Mouse (Mus musculus) kidney, embryonic 14.5 days (tissue): ENCODE data around the gene Olfr692. TPM values are rescaled to one million over a fixed set of nuclear protein-coding genes. Genes with fewer than 3 reads are reported as not detected.

Experiments used
- ATAC-seq: fragments of 200-750 bp; cut with Nextera tagmentation; 2 replicates; pipeline ENCODE4 v1.8.0; 2017; ENCODE audit warnings: moderate number of reproducible peaks, mild to moderate bottlenecking, moderate TSS enrichment, moderate library complexity; ENCODE audit not compliant: low FRiP score, low TSS enrichment
- H3K27ac ChIP-seq: fragments of 300-500 bp; sonication (generic); 2 replicates; pipeline ENCODE4 v1.5.1; 2014; ENCODE audit warnings: low read depth, mild to moderate bottlenecking, low read length, moderate library complexity, mixed read lengths
- H3K27me3 ChIP-seq: fragments of 300-500 bp; sonication (generic); 2 replicates; pipeline ENCODE4 v1.6.1; 2014; ENCODE audit warnings: mild to moderate bottlenecking, low read length; ENCODE audit not compliant: control insufficient read depth, insufficient read depth
- H3K36me3 ChIP-seq: fragments of 300-500 bp; sonication (generic); 2 replicates; pipeline ENCODE4 v1.6.1; 2014; ENCODE audit warnings: low read length, mixed read lengths; ENCODE audit not compliant: control insufficient read depth, insufficient read depth
- H3K4me1 ChIP-seq: fragments of 300-500 bp; sonication (generic); 2 replicates; pipeline ENCODE4 v1.6.1; 2014; ENCODE audit warnings: low read length, mixed read lengths; ENCODE audit not compliant: control insufficient read depth, insufficient read depth
- H3K4me2 ChIP-seq: fragments of 300-500 bp; sonication (generic); replicated peaks from 2 replicates; pipeline ENCODE4 v1.6.1; 2014; ENCODE audit warnings: low read depth, mild to moderate bottlenecking, low read length
- H3K4me3 ChIP-seq: fragments of 300-500 bp; sonication (generic); 2 replicates; pipeline ENCODE4 v1.5.1; 2014; ENCODE audit warnings: mild to moderate bottlenecking, low read length
- H3K9ac ChIP-seq: fragments of 300-500 bp; sonication (generic); 2 replicates; pipeline ENCODE4 v1.6.1; 2014; ENCODE audit warnings: low read depth, mild to moderate bottlenecking, low read length, moderate library complexity
- H3K9me3 ChIP-seq: fragments of 300-500 bp; sonication (generic); 2 replicates; pipeline ENCODE4 v1.6.1; 2016; ENCODE audit warnings: low read length; ENCODE audit not compliant: control insufficient read depth
- WGBS: fragments of 180-500 bp; shearing (Covaris S2); extraction: QIAGEN DNeasy Blood & Tissue Kit; methylation state at CpG from one replicate; pipeline ENCODE4 v1.1.7; 2014; 5-methylcytosine and 5-hydroxymethylcytosine counted together
- polyA plus RNA-seq: library from polyadenylated mRNA; unstranded; fragments of >200 nt; fragmentation: Nextera tagmentation; extraction: Ambion mirVana; gene quantifications from 2 replicates; pipeline ENCODE4 v1.2.1, GENCODE M21; 2014

The Olfr692 gene
- polyA plus RNA-seq, 1 experiment from 2014 or later = not detected

- 93% methylated on average over 4 of the region's 4 CpGs for WGBS
- Histone ChIP-seq H3K36me3 (peaks cover 7% of the 10 kb centered on the region; the same call in 1 of the 2 replicates), H3K4me1 (no peaks in the 10 kb centered on the region), H3K27ac (no peak overlapping the region), H3K4me3 (no peak overlapping the region), H3K9me3 (no peaks in the 10 kb centered on the region), H3K27me3 (no peaks in the 10 kb centered on the region), H3K4me2 (no peak overlapping the region), H3K9ac (no peak overlapping the region)
- no peak for ATAC-seq
Observed at GRCm38 (mm10) chr7:105368521-105368920, 491 bp downstream of the Olfr692 start.

GRCm38 (mm10) chr7:105372912-105373311 lies 4.9 kb downstream of the Olfr692 start:
- 81% methylated on average over 1 of the region's 1 CpGs for WGBS
- Histone ChIP-seq H3K4me3 (no peak overlapping the region), H3K36me3 (peaks cover 26% of the 10 kb centered on the region), H3K4me1 (no peaks in the 10 kb centered on the region), H3K9me3 (no peaks in the 10 kb centered on the region), H3K9ac (no peak overlapping the region), H3K4me2 (no peak overlapping the region), H3K27me3 (no peaks in the 10 kb centered on the region), H3K27ac (no peak overlapping the region)
- no peak for ATAC-seq

GRCm38 (mm10) chr7:105373509-105373908 lies 5.5 kb downstream of the Olfr692 start:
- 95% methylated on average over 4 of the region's 4 CpGs for WGBS
- no peak for ATAC-seq
- peaks cover 32% of the 10 kb centered on the region for H3K36me3 ChIP-seq

GRCm38 (mm10) chr7:105373976-105374375 lies 5.9 kb downstream of the Olfr692 start:
- Histone ChIP-seq H3K9ac (no peak overlapping the region), H3K9me3 (no peaks in the 10 kb centered on the region), H3K4me1 (no peaks in the 10 kb centered on the region), H3K27ac (no peak overlapping the region), H3K4me3 (no peak overlapping the region), H3K36me3 (peaks cover 36% of the 10 kb centered on the region), H3K4me2 (no peak overlapping the region), H3K27me3 (no peaks in the 10 kb centered on the region)
- no peak for ATAC-seq
- 95% methylated on average over 3 of the region's 3 CpGs for WGBS

More at GRCm38 (mm10) chr7:105373509-105373908, 5.5 kb downstream of the Olfr692 start:
- H3K4me3 ChIP-seq = no peak overlapping the region
- H3K27ac ChIP-seq = no peak overlapping the region
- H3K9ac ChIP-seq = no peak overlapping the region
- H3K27me3 ChIP-seq = no peaks in the 10 kb centered on the region
- H3K9me3 ChIP-seq = no peaks in the 10 kb centered on the region
- H3K4me1 ChIP-seq = no peaks in the 10 kb centered on the region
- H3K4me2 ChIP-seq = no peak overlapping the region

- Histone ChIP-seq H3K9ac (no peak within 1 kb of the TSS), H3K4me1 (no peaks in the 10 kb centered on the region), H3K27ac (no peak within 1 kb of the TSS), H3K36me3 (peaks cover 44% of the 10 kb centered on the region), H3K9me3 (no peaks in the 10 kb centered on the region), H3K4me2 (no peak within 1 kb of the TSS), H3K27me3 (no peaks in the 10 kb centered on the region), H3K4me3 (no peak within 1 kb of the TSS)
- no peak for ATAC-seq
- 94% methylated on average over 1 of the region's 1 CpGs for WGBS
Observed at GRCm38 (mm10) chr7:105374866-105375265, 6.8 kb downstream of the Olfr692 start, which contains the start of gene Gm5901. Gm5901 (plus strand) TSS chr7:105375038.

- no peak overlapping the region for H3K27ac ChIP-seq
- no peaks in the 10 kb centered on the region for H3K4me1 ChIP-seq
- no peak for ATAC-seq
- 97% methylated on average over 3 of the region's 3 CpGs for WGBS
- peaks cover 82% of the 10 kb centered on the region for H3K36me3 ChIP-seq
- no peak overlapping the region for H3K9ac ChIP-seq
- H3K9me3 ChIP-seq = no peaks in the 10 kb centered on the region
- no peak overlapping the region for H3K4me3 ChIP-seq
- no peak overlapping the region for H3K4me2 ChIP-seq
- no peaks in the 10 kb centered on the region for H3K27me3 ChIP-seq
Observed at GRCm38 (mm10) chr7:105380329-105380728, 12.3 kb downstream of the Olfr692 start.

GRCm38 (mm10) chr7:105387696-105388095 lies 19.7 kb downstream of the Olfr692 start:
- H3K4me2 ChIP-seq = no peak overlapping the region
- 93% methylated on average over 2 of the region's 2 CpGs for WGBS
- no peak overlapping the region for H3K27ac ChIP-seq
- no peaks in the 10 kb centered on the region for H3K27me3 ChIP-seq
- no peak overlapping the region for H3K4me3 ChIP-seq
- no peaks in the 10 kb centered on the region for H3K4me1 ChIP-seq
- H3K36me3 ChIP-seq = peaks cover 79% of the 10 kb centered on the region
- H3K9ac ChIP-seq = no peak overlapping the region
- no peak for ATAC-seq
- H3K9me3 ChIP-seq = no peaks in the 10 kb centered on the region

GRCm38 (mm10) chr7:105390236-105390635 lies 22.2 kb downstream of the Olfr692 start:
- no peaks in the 10 kb centered on the region for H3K4me1 ChIP-seq
- no peaks in the 10 kb centered on the region for H3K9me3 ChIP-seq
- 96% methylated on average over 2 of the region's 2 CpGs for WGBS
- H3K9ac ChIP-seq = no peak overlapping the region
- no peak overlapping the region for H3K27ac ChIP-seq
- no peak overlapping the region for H3K4me2 ChIP-seq
- peaks cover 59% of the 10 kb centered on the region for H3K36me3 ChIP-seq
- H3K27me3 ChIP-seq = no peaks in the 10 kb centered on the region
- no peak overlapping the region for H3K4me3 ChIP-seq
- no peak for ATAC-seq

- Histone ChIP-seq H3K27me3 (no peaks in the 10 kb centered on the region), H3K4me2 (no peak overlapping the region), H3K9me3 (no peaks in the 10 kb centered on the region), H3K4me1 (peaks cover 9% of the 10 kb centered on the region; the same call in 1 of the 2 replicates), H3K4me3 (no peak overlapping the region), H3K9ac (no peak overlapping the region), H3K27ac (no peak overlapping the region), H3K36me3 (peaks cover 17% of the 10 kb centered on the region)
- no peak for ATAC-seq
- WGBS = 92% methylated on average over 1 of the region's 1 CpGs
Observed at GRCm38 (mm10) chr7:105394606-105395005, 26.6 kb downstream of the Olfr692 start.
